Mouse (Mus musculus) MEL (cell line): ENCODE results near the gene Slc25a12.

Experiments
- CHD2 ChIP-seq: IDR thresholded peaks from 2 replicates; pipeline ENCODE4 v1.6.1; 2011; ENCODE audit warnings: low read length, improper control_type of control experiment
- CTCF ChIP-seq, 3 experiments: IDR thresholded peaks in 2 of 3; conservative IDR thresholded peaks in 1 of 3; 2 replicates each; pipeline ENCODE4 v1.5.1; 2011 to 2012; ENCODE audit warnings: low read length in 3 of 3, low read depth in 2 of 3, mild to moderate bottlenecking in 2 of 3, improper control_type of control experiment in 1 of 3, inconsistent platforms in 1 of 3, mixed read lengths in 1 of 3, moderate library complexity in 1 of 3; ENCODE audit not compliant: control insufficient read depth in 1 of 3, insufficient read depth in 1 of 3, poor library complexity in 1 of 3, severe bottlenecking in 1 of 3
- HCFC1 ChIP-seq: IDR thresholded peaks from 2 replicates; pipeline ENCODE4 v1.6.1; 2012; ENCODE audit warnings: low read depth, mild to moderate bottlenecking, inconsistent platforms, low read length, improper control_type of control experiment, moderate library complexity
- KAT2A ChIP-seq: conservative IDR thresholded peaks from 2 replicates; pipeline ENCODE4 v1.6.1; 2012; ENCODE audit warnings: low read depth, low read length, improper control_type of control experiment, inconsistent platforms
- MAZ ChIP-seq: IDR thresholded peaks from 2 replicates; pipeline ENCODE4 v1.6.1; 2012; ENCODE audit warnings: low read depth, mild to moderate bottlenecking, inconsistent platforms, low read length, improper control_type of control experiment
- MYC ChIP-seq: IDR thresholded peaks from 2 replicates; pipeline ENCODE4 v1.6.1; 2011; ENCODE audit warnings: low read depth, mild to moderate bottlenecking, low read length, improper control_type of control experiment, moderate library complexity
- NRF1 ChIP-seq: IDR thresholded peaks from 2 replicates; pipeline ENCODE4 v1.6.1; 2014; ENCODE audit warnings: low read depth, mild to moderate bottlenecking, inconsistent platforms, low read length, improper control_type of control experiment, moderate library complexity; ENCODE audit not compliant: poor library complexity, insufficient read depth, severe bottlenecking
- POLR2A ChIP-seq, 2 experiments: IDR thresholded peaks; 2 replicates each; pipeline ENCODE4 v1.6.1; 2011 to 2012; ENCODE audit warnings: low read length in 2 of 2, mild to moderate bottlenecking in 2 of 2, control low read depth in 1 of 2, improper control_type of control experiment in 1 of 2, low read depth in 1 of 2, moderate library complexity in 1 of 2; ENCODE audit not compliant: control insufficient read depth in 1 of 2, insufficient read depth in 1 of 2, poor library complexity in 1 of 2
- RAD21 ChIP-seq: IDR thresholded peaks from 2 replicates; pipeline ENCODE4 v1.6.1; 2011; ENCODE audit warnings: mild to moderate bottlenecking, low read depth, low read length, improper control_type of control experiment
- ZC3H11A ChIP-seq: IDR thresholded peaks from 2 replicates; pipeline ENCODE4 v1.6.1; 2012; ENCODE audit warnings: low read depth, mild to moderate bottlenecking, inconsistent platforms, low read length, improper control_type of control experiment

DNA sequence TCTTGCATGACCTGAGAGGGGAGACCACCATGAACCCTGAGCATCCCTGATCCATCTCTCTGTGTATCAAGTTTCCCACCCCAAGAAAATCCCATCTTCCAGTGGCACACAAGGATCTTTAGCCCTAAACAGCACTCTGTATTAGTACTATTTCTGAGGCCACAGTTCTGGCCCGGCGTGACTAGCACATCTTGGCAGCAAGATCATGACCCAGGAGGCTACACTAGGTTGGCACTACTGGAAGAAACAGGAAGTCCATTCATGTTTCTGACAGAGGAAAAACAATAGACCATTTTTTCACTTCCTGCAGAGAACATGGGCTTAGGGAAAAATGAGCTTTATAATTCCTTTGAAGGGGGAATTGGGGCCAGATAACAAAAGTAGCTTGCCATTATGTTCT, 39.8 kb downstream of the Slc25a12 start:
- no peak for TF ChIP-seq MYC
- TF ChIP-seq POLR2A (IDR thresholded peaks at IDR 0.05; ENCODE audit: control insufficient read depth in 1 of 2, insufficient read depth in 1 of 2, low read depth in 1 of 2, low read length in 2 of 2, poor library complexity in 1 of 2) = no peak
- TF ChIP-seq CHD2 = no peak
- TF ChIP-seq ZC3H11A = no peak
- no peak for TF ChIP-seq RAD21
- no peak for TF ChIP-seq NRF1
- TF ChIP-seq CTCF (IDR thresholded peaks at IDR 0.05 in 2 of 3, conservative IDR thresholded peaks at IDR 0.05 in 1 of 3; ENCODE audit: control insufficient read depth in 1 of 3, insufficient read depth in 1 of 3, low read depth in 2 of 3, low read length in 3 of 3, poor library complexity in 1 of 3, severe bottlenecking in 1 of 3) = no peak
- TF ChIP-seq HCFC1 = no peak
- TF ChIP-seq MAZ = no peak
- TF ChIP-seq KAT2A = no peak
